Mouse (Mus musculus) inflammation-experienced regulatory T-cells, adult 6 months (primary cell): ENCODE measurements around the gene Cyp4b1. TPM values are rescaled to one million over a fixed set of nuclear protein-coding genes. Genes with fewer than 3 reads are reported as not detected.
"Not testable (repeated sequence)": the region's sequence is repeated elsewhere in the genome, so short reads cannot be mapped to it uniquely, and the experiment has no call there.

Source experiments
- ATAC-seq: one replicate; pipeline ENCODE4 v1.8.0; 2017
- polyA plus RNA-seq, 3 experiments: library from polyadenylated mRNA; unstranded; fragments of 100-300 nt; shearing (Covaris generic); gene quantifications; one replicate each; pipeline ENCODE4 v1.2.1; 2017

Gene Cyp4b1
- not detected for polyA plus RNA-seq

DNA sequence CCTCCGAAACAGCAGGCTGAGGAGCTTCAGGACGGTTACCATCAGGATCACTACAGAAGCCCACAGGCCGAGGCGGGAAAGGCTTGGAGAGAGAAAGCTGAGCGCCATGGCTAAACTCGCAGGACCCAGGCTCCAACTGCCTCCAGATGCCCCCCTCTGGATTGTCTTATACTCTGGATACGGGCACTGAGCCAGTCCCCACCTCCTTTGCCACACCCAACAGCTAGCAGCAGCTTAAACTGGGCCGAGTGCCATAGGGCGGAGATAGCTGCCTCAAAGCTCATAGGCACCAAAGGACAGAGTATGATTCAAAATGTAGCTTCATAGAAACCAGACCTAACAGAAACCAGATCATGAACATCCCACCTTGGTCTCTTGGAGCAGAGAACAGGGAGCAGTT, at the start of gene Cyp4b1:
Gene Cyp4b1, minus strand, starts transcription at position 144 of the 400 bp plus-strand sequence.
- no peak for ATAC-seq

DNA sequence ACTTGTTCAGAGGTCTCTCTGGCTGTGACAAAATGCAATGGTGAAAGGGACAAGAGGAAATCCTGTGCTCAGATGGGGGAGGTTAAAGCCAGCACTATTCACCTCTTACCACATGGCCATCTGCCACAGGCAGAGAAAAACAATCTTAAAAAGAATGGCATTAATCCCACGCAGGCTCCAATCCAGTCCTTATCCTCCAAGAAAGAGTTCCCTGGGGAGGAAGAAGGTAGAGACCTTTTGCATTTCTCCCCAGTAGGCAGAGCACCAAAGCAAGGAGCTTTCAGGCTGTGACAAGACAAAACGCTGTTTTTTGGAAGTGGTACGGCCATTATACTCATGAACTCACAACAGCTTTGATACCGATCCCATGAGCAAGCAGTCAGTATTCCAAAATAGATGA, 38.8 kb upstream of the Cyp4b1 start:
- ATAC-seq: no peak

DNA sequence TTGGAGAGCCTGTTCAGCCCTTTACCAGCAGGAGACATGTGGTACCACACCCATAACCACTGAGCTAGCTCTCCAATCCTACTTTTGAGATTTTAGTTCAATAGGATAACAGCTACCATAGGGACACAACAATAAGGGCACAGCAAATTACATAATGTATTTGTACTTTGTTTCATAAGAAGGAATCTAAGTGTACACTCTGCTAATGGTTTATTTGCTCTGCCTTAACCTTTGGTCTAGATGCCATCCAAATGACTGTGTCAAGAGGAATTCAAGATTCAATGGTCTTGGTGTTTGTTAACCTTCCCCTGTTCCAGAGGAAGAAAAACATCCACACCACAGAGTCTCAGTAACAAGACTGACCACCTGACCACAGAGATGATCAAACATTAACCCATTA, 11.7 kb upstream of the Cyp4b1 start:
- no peak for ATAC-seq

DNA sequence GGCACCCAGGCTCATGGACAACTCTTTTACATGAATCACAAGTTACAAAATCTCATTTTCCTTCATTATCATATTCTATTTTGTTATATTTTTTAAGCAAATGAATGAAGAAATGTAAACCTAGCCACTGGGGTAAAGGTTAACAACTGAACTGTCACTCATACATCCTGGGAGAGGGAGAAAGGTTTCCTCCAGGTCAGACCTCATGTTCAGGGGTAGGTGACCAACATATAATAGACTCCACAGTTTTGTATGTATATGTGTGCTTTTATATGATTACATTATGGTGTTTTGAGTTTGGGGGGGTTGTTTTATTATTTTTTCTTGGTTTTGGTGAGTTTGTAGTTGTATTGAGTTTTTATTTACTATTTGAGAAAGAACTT, 10.3 kb upstream of the Cyp4b1 start:
- ATAC-seq: no peak

- ATAC-seq: no peak
Measured at GRCm38 (mm10) chr4:115657104-115657866, 9.8 kb upstream of the Cyp4b1 start.

DNA sequence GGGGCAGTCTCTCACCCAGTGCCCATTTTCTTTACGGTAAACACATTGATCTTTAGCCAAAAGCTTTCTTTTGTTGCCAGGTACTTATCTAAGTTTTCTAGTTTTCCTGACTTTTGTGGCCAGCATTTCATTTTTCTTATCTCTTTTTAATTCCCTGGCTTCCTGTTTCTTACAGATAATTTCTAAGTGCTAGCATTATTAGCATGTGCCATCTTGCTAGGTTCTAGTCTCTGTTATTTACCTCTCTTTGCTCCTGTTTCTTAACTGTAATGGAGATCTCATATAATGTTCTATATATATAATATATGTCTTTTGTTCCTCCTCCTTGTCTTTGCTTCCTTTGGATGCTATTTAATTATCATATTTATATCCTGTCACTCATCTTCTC, 9.0 kb upstream of the Cyp4b1 start:
- not testable (repeated sequence) for ATAC-seq

GRCm38 (mm10) chr4:115655841-115656534, 8.5 kb upstream of the Cyp4b1 start:
- not testable (repeated sequence) for ATAC-seq

DNA sequence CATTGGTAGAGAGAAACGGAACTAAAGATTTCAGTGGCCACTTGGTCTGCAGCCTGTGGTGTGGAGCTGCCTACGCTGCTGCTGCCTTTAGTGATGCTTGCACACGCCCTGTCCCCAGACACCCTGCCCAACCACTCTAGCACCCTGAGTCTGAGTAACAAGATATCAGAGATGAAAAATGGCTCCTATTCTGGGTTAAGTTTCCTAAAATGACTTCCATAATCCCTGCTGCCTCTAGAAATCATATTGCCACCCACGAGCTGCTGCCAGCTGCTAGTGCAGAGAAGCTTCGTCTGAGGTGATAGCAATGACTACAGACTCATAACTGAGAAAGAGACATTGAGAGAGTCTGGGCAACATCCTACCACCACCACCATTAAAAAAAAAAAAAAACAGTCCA, 3.3 kb upstream of the Cyp4b1 start:
- ATAC-seq: no peak

- ATAC-seq: no peak
Measured at GRCm38 (mm10) chr4:115649344-115649743, 1.8 kb upstream of the Cyp4b1 start.

DNA sequence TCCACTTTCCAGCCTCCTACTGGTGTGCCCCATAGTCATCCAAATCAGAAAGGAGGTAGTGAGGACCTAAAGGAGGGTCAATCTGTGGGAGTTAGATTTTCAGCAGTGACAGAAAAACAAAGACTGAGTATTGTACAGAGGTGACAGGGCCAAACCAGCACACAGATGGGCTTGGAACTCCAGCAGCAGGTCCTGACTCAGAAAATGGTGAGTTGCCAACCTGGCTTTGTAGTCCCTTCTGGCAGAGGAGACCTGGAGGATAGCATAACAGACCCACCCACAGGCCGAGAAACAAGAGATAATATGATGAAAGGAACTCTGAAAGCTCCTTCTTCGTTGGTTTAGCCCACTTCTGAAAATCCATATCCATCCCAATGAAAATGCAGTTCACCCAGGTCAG, 1.2 kb upstream of the Cyp4b1 start:
- ATAC-seq: no peak

GRCm38 (mm10) chr4:115645371-115645770, 2.2 kb downstream of the Cyp4b1 start:
- ATAC-seq: no peak

DNA sequence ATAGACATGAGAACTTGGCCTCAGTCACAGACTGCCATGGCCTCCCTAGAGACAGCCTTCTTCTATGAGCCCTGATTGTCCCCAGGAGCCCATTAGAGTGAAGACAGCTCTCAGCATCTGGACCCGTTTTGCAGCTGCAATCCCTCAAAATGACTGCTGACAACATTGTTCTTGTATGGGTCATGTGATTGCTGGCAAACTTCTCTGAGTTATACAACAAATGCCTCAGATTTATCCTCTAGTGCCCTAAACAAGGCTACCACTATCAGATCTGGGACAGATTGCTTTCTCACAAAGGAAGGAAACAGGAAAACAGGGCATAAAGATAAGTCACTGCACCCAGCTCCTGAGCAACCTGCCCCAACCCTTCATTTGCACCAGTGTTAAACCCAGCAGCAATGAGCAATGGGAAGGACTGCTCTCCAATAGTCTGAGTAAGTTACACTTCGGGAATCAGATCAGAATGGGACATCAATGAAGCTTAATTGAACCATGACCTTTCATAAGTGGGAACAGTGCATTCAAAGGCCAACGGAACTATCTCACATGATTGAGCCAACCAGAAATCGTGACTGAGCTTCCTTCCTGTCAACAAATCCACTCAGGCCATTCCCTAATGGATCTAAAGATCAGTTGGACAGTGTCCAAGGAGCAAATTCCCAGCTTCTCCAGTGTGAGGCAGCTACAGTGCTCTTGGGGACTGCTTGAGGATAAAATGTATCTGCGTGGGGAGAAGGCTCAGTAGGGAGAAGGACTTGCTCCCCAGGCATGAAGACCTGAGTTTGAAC, 4.4 kb downstream of the Cyp4b1 start:
- no peak for ATAC-seq

DNA sequence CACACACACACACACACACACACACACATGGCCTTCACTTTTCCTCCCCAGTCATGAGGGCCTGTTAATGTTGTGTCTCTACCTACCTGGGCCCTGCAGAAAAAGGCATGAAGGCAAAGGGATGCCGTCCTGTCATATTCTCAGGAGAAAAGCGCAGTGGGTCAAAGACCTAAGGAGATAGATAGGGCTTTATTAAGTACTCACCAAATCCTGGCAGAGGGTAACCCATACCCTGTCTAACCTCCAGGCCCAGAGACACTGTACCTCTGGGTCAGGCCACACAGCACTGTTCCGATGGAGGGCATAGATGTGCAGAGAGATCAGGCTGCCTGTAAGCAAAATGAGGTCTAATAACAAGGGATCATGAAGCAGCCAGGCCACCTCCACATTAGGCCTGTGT, 22.0 kb downstream of the Cyp4b1 start:
- ATAC-seq: not testable (repeated sequence)

DNA sequence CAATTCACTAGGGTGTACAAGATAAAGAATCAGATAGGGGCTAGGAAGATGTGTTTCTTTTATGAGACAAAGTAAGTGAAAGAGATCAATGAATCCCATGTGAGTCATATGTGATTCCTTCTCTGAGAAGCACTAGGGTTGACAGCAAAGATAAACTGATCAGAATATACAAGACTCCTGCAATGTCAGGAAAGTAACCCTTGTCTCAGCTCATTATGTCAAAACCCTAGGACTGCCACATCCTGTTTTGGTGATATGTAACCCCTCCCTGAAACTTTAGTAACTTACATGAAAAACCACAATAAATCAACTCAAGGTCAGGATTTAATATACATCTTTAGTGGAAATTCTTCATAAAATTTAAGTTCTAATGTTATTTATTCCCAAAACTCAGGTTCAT, 33.5 kb downstream of the Cyp4b1 start:
- peak; percentile 56 for ATAC-seq

GRCm38 (mm10) chr4:115600611-115601010, 46.9 kb downstream of the Cyp4b1 start, which contains the start of gene Cyp4a32:
Cyp4a32 (plus strand) TSS chr4:115600969.
- ATAC-seq: not testable (repeated sequence)

- ATAC-seq: no peak
Measured at GRCm38 (mm10) chr4:115596824-115597336, 50.6 kb downstream of the Cyp4b1 start.

GRCm38 (mm10) chr4:115596357-115596756, 51.2 kb downstream of the Cyp4b1 start:
- no peak for ATAC-seq

GRCm38 (mm10) chr4:115583036-115583435, 64.5 kb downstream of the Cyp4b1 start:
- no peak for ATAC-seq

DNA sequence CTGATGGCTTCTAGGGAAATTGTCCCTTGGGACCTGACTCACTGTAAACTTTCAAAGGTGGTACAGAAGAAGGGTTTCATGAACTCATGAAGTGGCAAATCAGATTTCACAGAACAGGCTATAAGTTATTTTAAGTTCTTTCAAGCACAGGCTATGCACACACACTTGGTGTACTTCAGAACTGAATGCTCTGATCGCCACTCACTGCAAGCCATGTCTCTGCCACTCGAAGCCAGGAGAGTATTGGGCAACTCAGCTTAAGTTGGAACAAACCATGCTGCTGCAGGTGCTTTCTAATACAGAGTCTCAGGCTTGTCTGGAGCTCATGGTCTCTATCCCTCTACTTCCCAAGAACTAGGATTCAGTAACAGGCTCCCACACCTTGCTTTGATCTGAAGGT, 71.7 kb downstream of the Cyp4b1 start:
- no peak for ATAC-seq

- no peak for ATAC-seq
Measured at GRCm38 (mm10) chr4:115575255-115575654, 72.3 kb downstream of the Cyp4b1 start.
